Mouse (Mus musculus) brown adipose tissue, adult 24 weeks (tissue): Measurements from ENCODE around the gene Man2a2. TPM values are rescaled to one million over a fixed set of nuclear protein-coding genes. Genes with fewer than 3 reads are reported as not detected.
A peak's percentile ranks its signal among the peaks of the same experiment; 100 is the strongest.
"Not testable (repeated sequence)": the region's sequence is repeated elsewhere in the genome, so short reads cannot be mapped to it uniquely, and the experiment has no call there.

Experiments used
- H3K27ac ChIP-seq: fragments of 200-500 bp; replicated peaks from 2 replicates; pipeline ENCODE4 v1.5.1; 2012; ENCODE audit warnings: low read depth, mild to moderate bottlenecking, low read length
- H3K4me1 ChIP-seq: fragments of 200-500 bp; 2 replicates; pipeline ENCODE4 v1.6.1; 2012; ENCODE audit warnings: low read length, mixed read lengths; ENCODE audit not compliant: control insufficient read depth, insufficient read depth, insufficient read length
- H3K4me3 ChIP-seq: fragments of 200-500 bp; 2 replicates; pipeline ENCODE4 v1.5.1; 2012; ENCODE audit warnings: low read depth, mild to moderate bottlenecking, low read length, moderate library complexity; ENCODE audit not compliant: insufficient read depth
- polyA plus RNA-seq: library from polyadenylated mRNA; stranded (reverse); fragments of >200 nt; gene quantifications from 2 replicates; pipeline ENCODE4 v1.2.4, GENCODE M21; 2012; ENCODE audit not compliant: missing spikeins, insufficient read depth, insufficient read length

The Man2a2 gene
- polyA plus RNA-seq, 1 experiment = 65.8 TPM

- H3K4me1 ChIP-seq = peaks cover 20% of the 10 kb centered on the region
- H3K27ac ChIP-seq = peak overlapping the region; percentile 95
- no peak overlapping the region for H3K4me3 ChIP-seq
These were observed 33.1 kb upstream of the Man2a2 start for GRCm38 (mm10) chr7:80404101-80404894.

DNA sequence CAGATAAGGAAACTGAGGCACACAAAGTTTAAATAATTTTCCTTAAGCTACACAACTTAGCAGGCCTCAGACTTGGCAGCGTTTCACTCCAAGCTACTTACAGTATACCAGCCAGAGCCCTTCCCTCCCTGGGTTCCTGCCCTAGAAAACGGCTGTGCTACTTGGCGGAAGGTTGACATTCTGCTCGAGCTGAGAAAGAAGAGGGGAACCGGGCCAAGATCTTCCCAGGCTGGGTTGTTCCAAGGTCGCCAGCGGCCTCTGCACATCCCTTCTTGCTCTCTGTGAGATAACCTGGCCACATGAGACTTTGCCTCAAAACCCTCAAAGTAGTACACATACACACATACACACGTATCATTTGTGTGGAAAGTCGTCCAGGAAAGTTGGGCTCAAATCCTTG lies 32.4 kb upstream of the Man2a2 start:
- H3K4me3 ChIP-seq = peak overlapping the region; percentile 73
- H3K27ac ChIP-seq = peak overlapping the region; percentile 95
- peaks cover 25% of the 10 kb centered on the region for H3K4me1 ChIP-seq

DNA sequence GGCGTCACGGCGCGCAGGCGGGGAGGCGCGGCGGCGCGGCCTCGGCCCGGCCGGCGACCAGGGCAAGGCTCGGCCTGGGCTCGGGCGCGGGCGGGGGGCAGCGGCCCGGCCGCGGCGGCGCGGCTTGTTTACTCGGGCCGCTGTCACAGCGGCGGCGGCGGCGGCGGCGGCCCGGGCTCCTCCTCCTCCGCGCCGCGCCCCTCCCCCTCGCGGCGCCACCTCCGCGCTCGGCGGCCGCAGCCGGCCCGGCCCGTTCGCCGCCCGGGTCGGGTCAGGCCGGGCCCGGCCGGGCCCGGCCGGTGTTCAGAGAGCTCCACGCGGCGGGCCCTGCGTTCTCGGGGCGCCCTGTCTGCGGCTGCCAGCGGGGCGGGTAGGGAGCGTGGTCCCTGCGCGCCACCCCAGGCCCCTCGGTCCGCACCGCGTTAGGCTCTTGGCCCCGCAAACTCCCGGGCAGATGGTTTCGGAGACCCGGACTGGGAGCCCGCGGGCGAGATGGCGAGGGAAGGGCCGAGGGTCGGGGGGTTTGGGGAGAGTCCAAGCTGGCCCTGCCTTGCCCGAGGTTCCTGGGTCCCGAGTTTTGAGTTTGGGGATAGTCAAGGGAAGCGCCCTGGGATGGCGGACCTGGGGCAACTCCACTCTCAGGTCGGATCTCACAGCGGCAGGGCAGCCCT lies 31.6 kb upstream of the Man2a2 start:
- Histone ChIP-seq H3K4me3 (peak overlapping the region; percentile 73), H3K27ac (peak overlapping the region; percentile 95), H3K4me1 (peaks cover 26% of the 10 kb centered on the region)

DNA sequence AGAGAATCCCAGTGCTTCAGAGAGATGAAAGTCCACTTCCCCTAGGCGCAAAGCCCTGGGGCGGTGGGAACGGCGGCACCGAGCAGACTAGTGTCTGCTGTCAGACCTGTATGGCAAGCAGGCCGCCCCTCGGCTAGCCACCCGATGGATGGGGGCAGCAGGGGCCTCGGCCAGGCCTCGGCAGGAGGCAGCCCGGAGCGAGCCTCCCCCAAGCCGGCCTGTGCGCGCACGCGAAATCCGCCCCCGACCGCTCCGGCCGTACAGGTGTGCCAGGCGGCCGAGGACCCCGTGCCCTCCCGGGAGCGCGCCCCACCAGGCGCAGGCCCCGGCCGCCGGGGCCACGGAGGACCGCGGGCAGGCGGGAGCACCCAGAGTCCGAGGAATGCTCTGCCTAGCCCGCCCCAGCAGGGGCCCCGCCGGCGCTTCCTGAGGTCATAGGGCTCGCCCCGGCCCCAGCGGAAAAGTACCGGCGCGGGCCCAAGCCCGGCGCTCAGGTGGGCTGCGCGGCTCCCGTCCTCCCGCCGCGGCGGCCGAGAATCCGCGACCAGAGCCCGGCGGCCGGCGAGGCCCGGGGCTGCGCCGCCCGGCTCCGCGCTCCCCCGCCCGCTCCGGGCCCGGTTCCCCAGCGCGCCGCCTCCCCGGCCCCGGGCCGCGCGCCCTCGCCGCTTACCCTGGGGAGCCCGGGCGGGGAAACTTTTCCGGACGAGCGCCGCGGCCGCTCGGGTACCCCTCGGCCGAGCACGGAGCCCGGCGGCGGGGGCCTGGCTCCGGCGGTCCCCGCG lies 30.9 kb upstream of the Man2a2 start:
- Histone ChIP-seq H3K4me3 (peak overlapping the region; percentile 73), H3K4me1 (peaks cover 26% of the 10 kb centered on the region), H3K27ac (peak overlapping the region; percentile 62)

DNA sequence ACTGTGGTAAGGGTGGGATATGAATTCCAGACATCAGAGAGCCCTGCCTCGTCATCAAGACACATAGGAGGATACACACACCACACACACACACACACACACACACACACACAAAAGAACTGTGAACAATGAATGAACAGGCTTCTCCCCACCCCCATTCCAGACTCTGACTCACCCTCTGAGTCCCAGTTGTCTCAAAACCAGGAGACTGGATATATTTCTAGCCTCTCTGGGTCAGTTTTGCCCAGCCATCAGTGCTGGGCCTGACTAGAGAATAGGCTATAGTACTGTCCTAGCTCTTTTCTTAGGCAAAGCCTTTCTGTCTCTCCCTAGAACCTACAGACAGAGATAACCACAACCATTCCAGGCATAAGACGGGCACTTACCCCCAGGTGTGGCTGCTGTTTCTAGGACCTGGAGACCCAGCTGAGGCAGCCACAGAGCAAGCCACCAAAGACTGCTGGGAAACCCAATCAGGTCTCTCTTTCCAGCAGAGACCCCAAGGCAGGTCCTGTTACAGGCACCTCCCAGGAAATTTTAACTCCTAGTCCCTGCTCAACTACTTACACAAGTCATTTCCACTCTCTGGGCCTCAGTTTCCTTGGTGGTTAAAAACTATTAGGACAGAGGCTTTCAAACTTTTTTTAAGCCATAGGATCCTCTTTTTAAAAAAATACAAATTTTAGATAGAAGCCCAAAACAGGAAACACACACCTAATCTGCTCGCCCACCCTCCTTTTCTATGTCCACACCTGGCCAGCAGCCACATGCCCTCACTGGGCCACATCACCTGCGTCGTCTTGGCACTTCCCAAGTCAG lies 30.1 kb upstream of the Man2a2 start:
- Histone ChIP-seq H3K27ac (peak overlapping the region; percentile 62), H3K4me1 (peaks cover 26% of the 10 kb centered on the region), H3K4me3 (peak overlapping the region; percentile 73)

GRCm38 (mm10) chr7:80400571-80400970 lies 29.4 kb upstream of the Man2a2 start:
- Histone ChIP-seq H3K4me1 (peaks cover 26% of the 10 kb centered on the region), H3K27ac (peak overlapping the region; percentile 47), H3K4me3 (peak overlapping the region; percentile 73)

DNA sequence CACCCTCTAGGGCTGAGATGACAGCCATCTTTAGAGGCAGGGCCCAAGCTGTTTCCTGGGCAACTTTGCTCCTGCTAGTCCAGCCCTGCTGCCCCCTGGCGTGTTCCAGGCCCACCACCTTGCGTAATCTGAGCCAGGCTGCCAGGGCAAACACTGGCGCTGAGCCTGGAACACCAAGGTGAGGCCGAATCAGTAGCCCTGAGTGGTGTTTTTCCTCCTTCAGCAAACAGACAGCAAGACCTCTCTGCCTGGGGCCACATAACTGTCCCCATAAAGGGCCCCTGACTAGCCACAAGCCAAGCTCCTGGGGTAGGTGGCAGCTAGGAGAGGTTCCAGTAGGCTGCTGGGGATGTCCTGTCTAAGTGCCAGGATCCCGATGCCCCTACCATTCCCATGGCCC lies 28.9 kb upstream of the Man2a2 start:
- Histone ChIP-seq H3K27ac (peak overlapping the region; percentile 47), H3K4me1 (peaks cover 26% of the 10 kb centered on the region), H3K4me3 (peak overlapping the region; percentile 10; the same call in 1 of the 2 replicates)

DNA sequence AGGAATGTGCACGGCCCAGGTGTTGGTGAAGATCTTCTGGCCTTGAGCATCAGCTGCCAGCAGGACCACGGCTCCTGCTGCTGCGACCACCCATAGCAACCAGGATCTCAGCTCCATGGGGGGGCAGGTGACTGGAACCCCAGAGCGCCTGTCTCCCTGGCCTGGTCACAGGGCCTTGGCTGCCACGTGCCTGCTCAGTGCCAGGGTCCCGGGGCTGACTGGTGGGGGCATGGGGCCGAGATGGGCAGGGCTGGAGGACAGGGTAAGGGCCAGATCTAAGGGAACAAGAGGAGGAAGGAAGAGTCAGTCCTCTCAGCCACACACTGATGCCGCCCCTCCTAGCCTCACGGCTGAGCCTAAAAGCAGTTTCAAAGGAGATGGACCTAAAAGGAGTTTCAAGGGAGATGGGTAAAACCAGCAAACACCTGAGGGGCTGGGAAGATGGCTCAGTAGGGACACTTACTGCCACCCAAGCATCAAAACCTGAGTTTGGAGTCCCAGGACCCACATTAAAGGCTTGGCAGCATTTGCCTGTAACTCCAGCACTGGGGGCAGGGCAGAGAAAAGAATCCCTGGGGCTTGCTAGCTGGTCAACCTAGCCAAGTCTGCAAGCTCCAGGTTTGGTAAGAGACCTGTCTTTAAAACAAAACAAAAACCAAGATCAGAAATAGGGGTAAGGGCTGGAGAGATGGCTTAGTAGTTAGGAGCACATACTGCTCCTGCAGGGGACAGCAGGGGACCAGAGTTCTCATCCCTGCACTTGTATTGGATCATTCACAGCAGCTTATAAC lies 27.7 kb upstream of the Man2a2 start:
- Histone ChIP-seq H3K4me1 (peaks cover 23% of the 10 kb centered on the region), H3K4me3 (no peak overlapping the region), H3K27ac (no peak overlapping the region)

DNA sequence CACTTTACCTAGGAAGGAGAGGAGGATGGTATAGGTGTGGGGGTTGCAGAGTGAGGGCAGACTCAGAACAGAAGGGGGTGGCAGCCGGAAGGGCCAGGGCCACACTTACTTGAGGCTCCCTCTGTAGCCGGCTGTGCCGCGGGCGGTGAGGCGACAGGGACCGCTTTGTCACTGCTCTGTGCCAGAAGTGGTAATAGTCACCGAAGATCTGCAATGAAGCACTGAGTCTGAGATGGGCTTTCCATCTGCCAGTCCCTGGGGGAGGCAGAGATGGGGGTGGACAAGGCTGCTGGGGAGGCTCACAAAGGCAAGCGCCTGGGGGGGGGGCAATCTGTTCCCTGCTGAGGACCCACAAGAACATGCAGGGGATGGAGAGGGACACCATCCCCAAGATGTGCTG lies 26.8 kb upstream of the Man2a2 start:
- peaks cover 23% of the 10 kb centered on the region for H3K4me1 ChIP-seq
- no peak overlapping the region for H3K4me3 ChIP-seq
- no peak overlapping the region for H3K27ac ChIP-seq

DNA sequence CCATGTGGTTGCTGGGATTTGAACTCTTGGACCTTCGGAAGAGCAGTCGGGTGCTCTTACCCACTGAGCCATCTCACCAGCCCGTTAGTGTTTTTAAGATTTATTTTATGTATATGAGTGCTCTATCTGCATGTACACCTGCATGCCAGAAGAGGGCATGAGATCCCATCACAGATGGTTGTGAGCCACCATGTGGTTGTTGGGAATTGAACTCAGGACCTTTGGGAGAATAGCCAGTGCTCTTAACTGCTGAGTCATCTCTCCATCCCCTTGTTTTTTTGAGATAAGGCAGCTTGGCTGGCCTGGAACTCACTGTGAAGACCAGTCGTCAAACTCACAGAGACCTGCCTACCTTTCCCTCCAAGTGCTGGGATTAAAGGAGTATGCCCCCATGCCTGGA lies 25.3 kb upstream of the Man2a2 start:
- H3K4me3 ChIP-seq, H3K27ac ChIP-seq: not testable (repeated sequence)
- H3K4me1 ChIP-seq = peaks cover 23% of the 10 kb centered on the region

DNA sequence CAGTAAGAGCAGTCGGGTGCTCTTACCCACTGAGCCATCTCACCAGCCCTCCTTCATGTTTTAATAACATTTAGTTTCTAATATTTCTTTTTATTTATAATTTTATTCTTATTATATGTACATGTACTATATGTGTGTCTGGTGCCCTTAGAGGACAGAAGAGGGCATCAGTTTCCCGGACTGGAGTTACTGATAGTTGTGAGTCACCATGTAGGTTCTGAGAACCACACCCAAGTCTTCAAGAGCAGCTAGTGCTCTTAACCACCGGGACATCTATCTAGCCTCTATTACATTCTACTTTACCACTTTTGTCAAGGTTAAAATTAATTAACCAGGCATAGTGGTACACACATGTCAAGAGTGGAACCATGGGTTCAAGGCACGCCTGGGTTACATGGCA lies 23.4 kb upstream of the Man2a2 start:
- Histone ChIP-seq H3K4me1 (peaks cover 7% of the 10 kb centered on the region; the same call in 1 of the 2 replicates), H3K27ac (no peak overlapping the region), H3K4me3 (no peak overlapping the region)

DNA sequence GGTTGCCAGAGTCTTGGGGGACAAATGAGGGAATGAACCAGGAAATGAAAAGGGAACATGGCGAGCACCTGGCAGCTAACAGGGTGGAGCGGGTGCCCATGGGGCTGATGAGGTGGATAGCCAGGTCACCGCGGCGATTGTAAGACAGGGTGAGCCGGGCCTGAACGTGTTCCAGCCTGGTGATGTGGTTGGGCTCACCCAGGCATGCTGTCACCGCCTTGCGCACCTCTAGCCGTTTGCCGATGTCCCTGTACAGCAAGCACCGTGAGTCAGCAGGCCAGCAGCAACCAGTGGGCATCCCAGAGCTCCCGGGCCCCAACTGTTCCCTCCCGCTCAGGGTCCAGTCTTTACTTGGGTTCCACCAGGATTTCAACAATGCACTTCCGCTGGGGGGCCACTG lies 20.9 kb upstream of the Man2a2 start:
- H3K4me3 ChIP-seq = no peak overlapping the region
- H3K4me1 ChIP-seq = peaks cover 2% of the 10 kb centered on the region
- no peak overlapping the region for H3K27ac ChIP-seq

GRCm38 (mm10) chr7:80387633-80388543 lies 16.7 kb upstream of the Man2a2 start, which contains the start of gene Fes:
Gene Fes, minus strand, starts transcription at chr7:80387946.
- H3K4me1 ChIP-seq = peaks cover 2% of the 10 kb centered on the region
- H3K4me3 ChIP-seq = peak within 1 kb of the TSS; percentile 77
- H3K27ac ChIP-seq = peak within 1 kb of the TSS; percentile 93
